Mouse (Mus musculus): Measurements from ENCODE around the gene Cc2d2b. TPM values are rescaled to one million over a fixed set of nuclear protein-coding genes. Genes with fewer than 3 reads are reported as not detected.
A peak's percentile ranks its signal among the peaks of the same experiment; 100 is the strongest.

The Cc2d2b gene
- polyA plus RNA-seq, 1 experiment from 2014 or later: 0.79 TPM

DNA sequence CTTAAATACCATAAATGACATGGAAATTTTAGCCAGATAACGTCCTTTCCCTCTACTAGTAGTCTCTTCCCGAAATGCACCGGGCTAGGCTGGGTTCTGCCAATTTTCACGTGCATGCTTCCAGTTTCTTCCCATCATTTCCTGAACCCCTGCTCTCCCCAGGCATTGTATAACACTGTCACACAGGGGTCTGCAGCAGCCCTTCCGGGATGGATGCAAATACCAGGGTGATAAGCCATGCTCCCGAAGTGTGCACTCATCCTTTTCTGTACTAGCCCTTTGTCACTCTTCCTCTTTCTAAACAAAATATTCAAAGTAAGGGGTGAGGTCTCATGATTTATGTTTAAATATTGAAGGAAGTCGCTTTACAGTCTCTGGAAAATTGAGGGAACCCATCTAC lies 81.6 kb downstream of the Cc2d2b start:
- no peak for DNase-seq (ENCODE audit: low spot score)
- WGBS: 47% methylated on average over 7 of the region's 7 CpGs
- H3K4me3 ChIP-seq: peak overlapping the region; percentile 83
- no peaks in the 10 kb centered on the region for H3K36me3 ChIP-seq
- no peaks in the 10 kb centered on the region for H3K27me3 ChIP-seq (ENCODE audit: insufficient read depth, poor library complexity, severe bottlenecking)
- H3K27ac ChIP-seq: peak overlapping the region; percentile 96
- peaks cover 6% of the 10 kb centered on the region for H3K4me1 ChIP-seq
- H3K9me3 ChIP-seq: no peaks in the 10 kb centered on the region

GRCm38 (mm10) chr19:40830703-40831415 lies 82.3 kb downstream of the Cc2d2b start, which contains the start of gene Ccnj:
Gene Ccnj, plus strand, starts transcription at chr19:40831279.
- peak; percentile 95 for DNase-seq (ENCODE audit: low spot score)
- H3K4me3 ChIP-seq: peak within 1 kb of the TSS; percentile 83
- no peaks in the 10 kb centered on the region for H3K9me3 ChIP-seq
- peak within 1 kb of the TSS; percentile 96 for H3K27ac ChIP-seq
- under 1% methylated on average over 71 of the region's 71 CpGs for WGBS
- H3K36me3 ChIP-seq: no peaks in the 10 kb centered on the region
- peaks cover 6% of the 10 kb centered on the region for H3K4me1 ChIP-seq
- no peaks in the 10 kb centered on the region for H3K27me3 ChIP-seq (ENCODE audit: insufficient read depth, poor library complexity, severe bottlenecking)

GRCm38 (mm10) chr19:40831416-40832201 lies 83.1 kb downstream of the Cc2d2b start:
- Histone ChIP-seq H3K4me3 (peak overlapping the region; percentile 83), H3K36me3 (0 out of 2 replicates have a peak, but pooled peaks cover under 1% of the 10 kb centered on the region), H3K9me3 (no peaks in the 10 kb centered on the region), H3K4me1 (peaks cover 6% of the 10 kb centered on the region), H3K27me3 (ENCODE audit: insufficient read depth, poor library complexity, severe bottlenecking) (no peaks in the 10 kb centered on the region), H3K27ac (peak overlapping the region; percentile 96)
- peak; percentile 88 for DNase-seq (ENCODE audit: low spot score)
- under 1% methylated on average over 72 of the region's 76 CpGs for WGBS

GRCm38 (mm10) chr19:40832361-40832760 lies 83.8 kb downstream of the Cc2d2b start:
- Histone ChIP-seq H3K4me3 (peak overlapping the region; percentile 83), H3K9me3 (no peaks in the 10 kb centered on the region), H3K27ac (peak overlapping the region; percentile 96), H3K27me3 (ENCODE audit: insufficient read depth, poor library complexity, severe bottlenecking) (no peaks in the 10 kb centered on the region), H3K4me1 (peaks cover 6% of the 10 kb centered on the region), H3K36me3 (peaks cover 8% of the 10 kb centered on the region)
- no peak for DNase-seq (ENCODE audit: low spot score)
- 37% methylated on average over 5 of the region's 5 CpGs for WGBS

DNA sequence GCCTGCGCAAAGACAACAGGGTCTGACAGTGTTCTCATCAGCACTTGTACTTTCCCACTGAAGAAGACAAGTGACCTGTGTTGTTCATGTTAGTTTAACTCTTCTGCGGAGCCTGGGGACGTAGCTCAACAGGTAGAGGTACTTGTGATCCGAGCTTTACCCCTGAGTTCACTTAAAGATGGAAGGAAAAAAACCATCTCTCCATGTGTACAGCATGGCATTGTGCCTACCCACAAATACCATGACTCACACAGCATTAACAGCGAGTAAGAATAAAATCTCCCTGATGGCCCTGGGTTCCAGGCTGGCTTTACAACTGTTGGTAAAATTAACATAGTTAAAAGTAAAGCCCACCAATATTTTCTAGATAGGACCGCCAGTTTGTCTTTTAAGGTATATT lies 85.9 kb downstream of the Cc2d2b start:
- WGBS: 92% methylated on average over 6 of the region's 6 CpGs

DNA sequence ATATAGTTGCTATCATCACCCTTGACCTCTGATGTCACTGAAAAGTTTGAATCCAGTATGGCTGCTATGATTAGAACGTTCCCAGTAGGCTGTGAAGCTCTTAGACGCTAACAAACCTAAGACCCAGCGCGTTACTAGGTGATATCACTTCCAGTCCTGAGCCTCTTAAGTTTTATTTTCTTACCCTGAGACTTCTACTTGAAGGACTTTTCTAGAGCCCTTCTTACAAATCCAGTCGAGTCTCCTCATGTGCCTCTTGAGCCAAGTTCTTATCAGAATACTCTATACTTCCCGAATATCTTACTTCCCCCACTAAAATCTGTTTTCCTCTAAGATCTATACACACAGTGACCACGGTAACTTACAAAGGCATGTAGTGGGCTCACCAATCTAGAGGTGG lies 89.7 kb downstream of the Cc2d2b start:
- H3K4me3 ChIP-seq: no peak overlapping the region
- H3K4me1 ChIP-seq: no peaks in the 10 kb centered on the region
- no peak for DNase-seq (ENCODE audit: low spot score)
- H3K27me3 ChIP-seq (ENCODE audit: insufficient read depth, poor library complexity, severe bottlenecking): no peaks in the 10 kb centered on the region
- H3K27ac ChIP-seq: no peak overlapping the region
- peaks cover 56% of the 10 kb centered on the region for H3K36me3 ChIP-seq
- 92% methylated on average over 7 of the region's 7 CpGs for WGBS
- no peaks in the 10 kb centered on the region for H3K9me3 ChIP-seq

More for the DNA sequence above, 85.9 kb downstream of the Cc2d2b start:
- Histone ChIP-seq H3K4me3 (no peak overlapping the region), H3K36me3 (peaks cover 28% of the 10 kb centered on the region), H3K27ac (no peak overlapping the region), H3K27me3 (ENCODE audit: insufficient read depth, poor library complexity, severe bottlenecking) (no peaks in the 10 kb centered on the region), H3K4me1 (peaks cover 6% of the 10 kb centered on the region), H3K9me3 (no peaks in the 10 kb centered on the region)
- no peak for DNase-seq (ENCODE audit: low spot score)

DNA sequence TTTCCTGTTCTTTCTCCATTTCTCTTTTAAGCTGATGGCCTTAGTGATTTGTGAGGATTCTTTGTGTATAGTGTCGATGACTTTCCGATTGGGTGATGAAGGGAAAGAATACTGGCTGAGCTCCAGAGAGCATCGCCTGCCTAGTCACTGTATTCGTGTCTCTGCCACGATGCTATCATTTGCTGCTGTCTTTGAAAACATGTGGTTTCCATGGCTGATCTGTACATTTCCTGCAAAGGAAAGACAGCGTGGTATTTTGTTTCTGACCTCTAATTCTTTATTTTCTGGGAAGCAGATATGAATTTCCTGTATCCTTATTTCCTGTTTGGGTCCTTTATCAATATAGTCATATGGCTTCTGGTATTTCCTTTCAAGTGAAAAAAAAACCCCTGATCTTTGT lies 91.8 kb downstream of the Cc2d2b start:
- Histone ChIP-seq H3K4me3 (no peak overlapping the region), H3K27me3 (ENCODE audit: insufficient read depth, poor library complexity, severe bottlenecking) (no peaks in the 10 kb centered on the region), H3K27ac (no peak overlapping the region), H3K9me3 (no peaks in the 10 kb centered on the region), H3K4me1 (no peaks in the 10 kb centered on the region), H3K36me3 (peaks cover 74% of the 10 kb centered on the region)
- no peak for DNase-seq (ENCODE audit: low spot score)
- 72% methylated on average over 6 of the region's 6 CpGs for WGBS

GRCm38 (mm10) chr19:40841083-40841482 lies 92.5 kb downstream of the Cc2d2b start:
- H3K9me3 ChIP-seq: no peaks in the 10 kb centered on the region
- H3K4me1 ChIP-seq: no peaks in the 10 kb centered on the region
- 89% methylated on average over 6 of the region's 6 CpGs for WGBS
- H3K27me3 ChIP-seq (ENCODE audit: insufficient read depth, poor library complexity, severe bottlenecking): no peaks in the 10 kb centered on the region
- H3K36me3 ChIP-seq: peaks cover 82% of the 10 kb centered on the region
- H3K4me3 ChIP-seq: no peak overlapping the region
- no peak overlapping the region for H3K27ac ChIP-seq
- DNase-seq (ENCODE audit: low spot score): no peak

- Histone ChIP-seq H3K27ac (no peak overlapping the region), H3K27me3 (ENCODE audit: insufficient read depth, poor library complexity, severe bottlenecking) (no peaks in the 10 kb centered on the region), H3K4me1 (no peaks in the 10 kb centered on the region), H3K9me3 (no peaks in the 10 kb centered on the region), H3K4me3 (no peak overlapping the region), H3K36me3 (peaks cover 85% of the 10 kb centered on the region)
- DNase-seq (ENCODE audit: low spot score): no peak
- WGBS: 86% methylated on average over 13 of the region's 13 CpGs
Measured at GRCm38 (mm10) chr19:40841593-40841992, 93.0 kb downstream of the Cc2d2b start.

DNA sequence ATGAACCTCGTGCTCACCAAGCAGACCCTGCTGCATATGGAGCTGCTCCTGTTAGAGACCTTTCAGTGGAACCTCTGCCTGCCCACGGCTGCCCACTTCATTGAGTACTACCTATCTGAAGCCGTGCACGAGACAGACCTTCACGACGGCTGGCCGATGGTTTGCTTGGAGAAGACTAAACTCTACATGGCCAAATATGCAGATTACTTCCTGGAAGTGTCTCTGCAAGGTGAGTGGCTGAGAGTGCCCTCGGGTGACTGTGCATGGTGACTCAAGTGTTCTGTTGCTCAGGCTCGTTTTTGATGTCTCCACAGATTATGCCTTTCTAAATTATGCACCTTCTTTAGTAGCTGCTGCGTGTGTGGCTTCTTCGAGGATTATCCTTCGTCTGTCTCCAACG lies 96.2 kb downstream of the Cc2d2b start:
- Histone ChIP-seq H3K27ac (no peak overlapping the region), H3K9me3 (no peaks in the 10 kb centered on the region), H3K4me1 (no peaks in the 10 kb centered on the region), H3K36me3 (peaks cover 78% of the 10 kb centered on the region), H3K27me3 (ENCODE audit: insufficient read depth, poor library complexity, severe bottlenecking) (no peaks in the 10 kb centered on the region), H3K4me3 (no peak overlapping the region)
- 88% methylated on average over 13 of the region's 13 CpGs for WGBS
- DNase-seq (ENCODE audit: low spot score): no peak

DNA sequence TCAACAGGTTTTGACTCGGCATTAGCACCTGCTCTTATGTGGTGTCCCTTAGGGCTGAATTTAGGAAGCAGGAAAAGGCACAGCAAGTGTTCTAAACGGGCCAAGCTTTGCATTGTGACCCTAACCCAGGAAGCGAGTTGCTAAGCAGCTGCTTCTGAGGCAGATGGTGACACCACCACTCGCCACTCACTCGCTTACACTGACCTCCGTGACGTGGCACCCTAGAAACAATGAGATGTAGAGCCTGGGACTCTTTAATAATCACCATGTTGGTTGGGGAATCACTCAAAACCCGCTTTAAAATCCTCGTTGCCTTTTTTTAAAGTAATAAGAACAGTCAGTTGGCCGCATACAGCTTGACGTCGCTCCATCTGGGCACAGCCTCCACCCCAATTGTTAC lies 100.8 kb downstream of the Cc2d2b start:
- Histone ChIP-seq H3K4me1 (no peaks in the 10 kb centered on the region), H3K4me3 (no peak overlapping the region), H3K36me3 (peaks cover 56% of the 10 kb centered on the region), H3K27ac (no peak overlapping the region), H3K27me3 (ENCODE audit: insufficient read depth, poor library complexity, severe bottlenecking) (no peaks in the 10 kb centered on the region), H3K9me3 (no peaks in the 10 kb centered on the region)
- 84% methylated on average over 12 of the region's 12 CpGs for WGBS
- no peak for DNase-seq (ENCODE audit: low spot score)

- no peak for DNase-seq (ENCODE audit: low spot score)
- H3K27ac ChIP-seq: no peak overlapping the region
- H3K4me3 ChIP-seq: no peak overlapping the region
- H3K36me3 ChIP-seq: no peaks in the 10 kb centered on the region
- H3K9me3 ChIP-seq: no peaks in the 10 kb centered on the region
- H3K4me1 ChIP-seq: no peaks in the 10 kb centered on the region
- H3K27me3 ChIP-seq (ENCODE audit: insufficient read depth, poor library complexity, severe bottlenecking): peaks cover 9% of the 10 kb centered on the region; the same call in 1 of the 2 replicates
- WGBS: 49% methylated on average over 4 of the region's 4 CpGs
Measured at GRCm38 (mm10) chr19:40859555-40859954, 111.0 kb downstream of the Cc2d2b start.

- 30% methylated on average over 5 of the region's 5 CpGs for WGBS
- H3K27ac ChIP-seq: no peak overlapping the region
- DNase-seq (ENCODE audit: low spot score): no peak
- no peaks in the 10 kb centered on the region for H3K9me3 ChIP-seq
- peaks cover 41% of the 10 kb centered on the region; the same call in 1 of the 2 replicates for H3K27me3 ChIP-seq (ENCODE audit: insufficient read depth, poor library complexity, severe bottlenecking)
- H3K36me3 ChIP-seq: no peaks in the 10 kb centered on the region
- no peak overlapping the region for H3K4me3 ChIP-seq
- peaks cover 4% of the 10 kb centered on the region; the same call in 1 of the 2 replicates for H3K4me1 ChIP-seq
Measured at GRCm38 (mm10) chr19:40868284-40868683, 119.7 kb downstream of the Cc2d2b start.
